Mouse (Mus musculus) neural tube, embryonic 15.5 days (tissue): Measurements from ENCODE around the gene Ndufb8. TPM values are rescaled to one million over a fixed set of nuclear protein-coding genes. Genes with fewer than 3 reads are reported as not detected.

Source experiments
- ATAC-seq: fragments of 200-750 bp; cut with Nextera tagmentation; 2 replicates; pipeline ENCODE4 v1.8.0; 2017; ENCODE audit warnings: mild to moderate bottlenecking, moderate TSS enrichment, moderate library complexity; ENCODE audit not compliant: low FRiP score
- H3K27ac ChIP-seq: fragments of 300-500 bp; sonication (generic); replicated peaks from 2 replicates; pipeline ENCODE4 v1.5.1; 2015; ENCODE audit warnings: mild to moderate bottlenecking, inconsistent platforms
- H3K27me3 ChIP-seq: fragments of 300-500 bp; sonication (generic); replicated peaks from 2 replicates; pipeline ENCODE4 v1.6.1; 2015; ENCODE audit warnings: inconsistent platforms
- H3K36me3 ChIP-seq: fragments of 300-500 bp; sonication (generic); 2 replicates; pipeline ENCODE4 v1.6.1; 2015; ENCODE audit warnings: inconsistent platforms
- H3K4me1 ChIP-seq: fragments of 300-500 bp; sonication (generic); 2 replicates; pipeline ENCODE4 v1.6.1; 2015; ENCODE audit warnings: inconsistent platforms
- H3K4me2 ChIP-seq: fragments of 300-500 bp; sonication (generic); 2 replicates; pipeline ENCODE4 v1.6.1; 2015; ENCODE audit warnings: inconsistent platforms, mild to moderate bottlenecking, moderate library complexity
- H3K4me3 ChIP-seq: fragments of 300-500 bp; sonication (generic); replicated peaks from 2 replicates; pipeline ENCODE4 v1.5.1; 2015; ENCODE audit warnings: mild to moderate bottlenecking, inconsistent platforms
- H3K9ac ChIP-seq: fragments of 300-500 bp; sonication (generic); replicated peaks from 2 replicates; pipeline ENCODE4 v1.6.1; 2015; ENCODE audit warnings: mild to moderate bottlenecking, inconsistent platforms
- H3K9me3 ChIP-seq: fragments of 300-500 bp; sonication (generic); replicated peaks from 2 replicates; pipeline ENCODE4 v1.6.1; 2016; ENCODE audit warnings: inconsistent platforms
- WGBS: fragments of 180-500 bp; shearing (Covaris S2); methylation state at CpG from one replicate; pipeline ENCODE4 v1.1.7; 2015; ENCODE audit warnings: mixed read lengths; 5-methylcytosine and 5-hydroxymethylcytosine counted together
- polyA plus RNA-seq: library from polyadenylated mRNA; unstranded; fragments of >200 nt; fragmentation: Nextera tagmentation; extraction: Ambion mirVana; gene quantifications from 2 replicates; pipeline ENCODE4 v1.2.1, GENCODE M21; 2015

Gene Ndufb8
- polyA plus RNA-seq, 1 experiment from 2014 or later, result 813 TPM

DNA sequence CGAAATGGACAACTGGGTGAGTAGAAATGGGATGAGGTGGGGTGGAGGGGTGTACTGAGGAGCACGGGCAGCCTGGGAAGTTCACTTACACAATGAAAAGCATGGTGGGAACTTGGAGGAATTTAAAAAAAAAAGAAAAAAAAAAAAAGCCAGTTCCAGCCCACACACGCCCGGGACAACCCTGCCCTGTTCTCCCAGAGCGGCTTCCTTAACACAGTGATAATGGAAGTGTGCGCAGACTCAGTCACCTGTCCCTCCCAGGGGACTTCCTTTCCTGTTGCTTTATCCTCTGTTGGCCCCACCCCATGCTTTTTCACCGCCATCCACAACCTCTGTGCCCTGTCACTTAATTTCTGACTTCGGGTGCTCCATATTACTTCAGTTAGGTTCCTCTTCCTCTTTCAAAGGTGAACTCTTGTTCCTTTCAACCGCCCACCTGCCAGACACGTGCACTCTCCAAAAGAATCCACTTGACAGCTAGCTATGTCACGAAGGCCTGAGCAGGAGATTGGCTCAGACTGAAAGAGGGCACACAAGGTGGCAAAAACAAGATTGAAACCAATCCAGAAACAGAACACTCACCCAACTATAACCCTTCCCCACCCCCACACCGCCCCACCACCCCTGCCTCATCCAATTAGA, 44.6 kb downstream of the Ndufb8 start:
- Histone ChIP-seq H3K4me1 (peaks cover 42% of the 10 kb centered on the region), H3K27me3 (peaks cover 71% of the 10 kb centered on the region), H3K27ac (no peak overlapping the region), H3K9ac (peak overlapping the region; percentile 48; the same call in 1 of the 2 replicates), H3K4me2 (peak overlapping the region; percentile 100), H3K36me3 (no peaks in the 10 kb centered on the region), H3K4me3 (peak overlapping the region; percentile 54), H3K9me3 (no peaks in the 10 kb centered on the region)
- ATAC-seq, result no peak
- 3% methylated on average over 12 of the region's 12 CpGs for WGBS

DNA sequence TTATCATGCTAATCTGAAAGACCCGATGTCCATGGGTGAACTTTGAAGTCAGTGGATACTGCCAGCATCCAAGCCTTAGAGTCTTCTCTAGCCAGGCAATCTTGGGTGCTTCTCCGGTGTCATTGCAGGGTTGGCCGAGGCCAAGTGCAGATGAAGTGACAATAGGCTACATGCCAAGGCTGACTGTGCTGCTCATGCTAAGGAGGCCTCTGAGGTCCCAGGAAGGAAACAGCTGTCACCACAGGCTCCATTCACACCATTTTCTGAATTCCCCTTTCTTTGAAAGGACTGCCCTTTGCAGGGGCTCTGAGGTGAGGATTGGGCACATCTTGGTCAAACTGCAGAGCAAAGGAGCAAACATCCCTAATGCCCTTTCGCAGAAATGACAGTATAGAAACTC, 52.5 kb downstream of the Ndufb8 start:
- H3K27ac ChIP-seq, result no peak overlapping the region
- no peak overlapping the region for H3K4me2 ChIP-seq
- 81% methylated on average over 4 of the region's 4 CpGs for WGBS
- H3K27me3 ChIP-seq, result peaks cover 24% of the 10 kb centered on the region; the same call in 1 of the 2 replicates
- H3K9ac ChIP-seq, result no peak overlapping the region
- ATAC-seq, result no peak
- no peak overlapping the region for H3K4me3 ChIP-seq
- H3K9me3 ChIP-seq, result no peaks in the 10 kb centered on the region
- H3K36me3 ChIP-seq, result no peaks in the 10 kb centered on the region
- no peaks in the 10 kb centered on the region for H3K4me1 ChIP-seq

DNA sequence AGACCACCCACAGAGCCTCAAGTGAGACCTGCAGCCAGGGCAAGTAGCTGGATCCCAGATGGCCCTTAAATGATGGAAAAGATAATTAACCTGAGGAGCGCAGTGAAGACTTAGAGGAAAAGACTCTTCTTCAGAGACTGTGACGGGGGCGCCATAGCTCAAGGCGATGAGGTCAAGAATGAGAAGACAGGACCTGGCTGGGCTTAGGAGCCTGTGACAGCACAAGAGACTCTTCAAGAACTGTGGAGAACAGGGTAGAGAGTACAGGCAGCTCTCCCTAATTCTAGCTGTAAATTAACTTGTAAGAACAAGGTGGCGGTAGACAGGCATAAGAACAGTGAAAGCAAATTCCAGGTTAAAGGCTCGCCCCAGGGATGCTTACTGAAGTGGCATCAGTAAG, 53.3 kb downstream of the Ndufb8 start:
- Histone ChIP-seq H3K9ac (no peak overlapping the region), H3K9me3 (no peaks in the 10 kb centered on the region), H3K27ac (no peak overlapping the region), H3K27me3 (peaks cover 24% of the 10 kb centered on the region; the same call in 1 of the 2 replicates), H3K4me1 (no peaks in the 10 kb centered on the region), H3K4me2 (no peak overlapping the region), H3K4me3 (no peak overlapping the region), H3K36me3 (no peaks in the 10 kb centered on the region)
- no peak for ATAC-seq
- 85% methylated on average over 6 of the region's 6 CpGs for WGBS

DNA sequence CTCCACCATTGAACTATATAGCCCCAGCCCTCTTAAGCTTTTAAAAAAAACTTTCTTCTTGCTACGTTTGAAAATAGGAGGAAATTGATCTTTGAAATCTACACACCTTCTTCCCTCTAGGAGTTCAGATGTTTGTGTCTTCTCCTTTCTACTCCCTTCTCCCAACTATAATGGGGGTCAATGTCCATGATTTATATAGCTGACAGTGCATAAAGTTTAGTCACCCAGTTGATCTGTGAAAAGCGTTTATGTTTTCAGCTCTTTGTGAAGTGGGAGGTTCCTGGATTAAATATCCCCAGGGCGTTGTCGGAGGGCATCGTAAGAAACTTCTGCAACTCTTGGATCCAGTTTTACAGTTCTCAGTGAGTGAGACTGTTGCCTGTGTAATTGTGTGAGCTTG, 55.0 kb downstream of the Ndufb8 start:
- Histone ChIP-seq H3K27me3 (peaks cover 18% of the 10 kb centered on the region; the same call in 1 of the 2 replicates), H3K4me1 (no peaks in the 10 kb centered on the region), H3K36me3 (no peaks in the 10 kb centered on the region), H3K9me3 (no peaks in the 10 kb centered on the region), H3K4me2 (no peak overlapping the region), H3K9ac (no peak overlapping the region), H3K4me3 (no peak overlapping the region), H3K27ac (no peak overlapping the region)
- no peak for ATAC-seq
- 30% methylated on average over 5 of the region's 5 CpGs for WGBS

DNA sequence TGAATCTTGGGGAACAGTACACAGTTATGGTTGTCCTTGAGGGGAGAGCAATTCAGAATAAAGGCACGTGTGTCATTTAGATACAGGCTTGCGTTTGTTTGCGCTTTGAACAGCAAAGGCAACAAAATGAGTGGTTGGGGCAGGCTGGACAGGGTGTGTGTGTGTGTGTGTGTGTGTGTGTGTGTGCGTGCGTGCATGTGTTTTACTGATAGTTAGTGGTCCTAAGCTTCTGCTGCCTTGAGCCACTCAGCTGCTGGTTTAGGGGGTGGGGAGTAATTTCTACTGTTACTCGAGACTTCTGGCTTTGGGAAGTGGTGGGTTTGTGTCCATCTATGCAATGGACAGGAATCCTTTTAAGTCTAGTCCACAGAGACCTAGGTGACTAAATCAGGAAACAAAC, 56.3 kb downstream of the Ndufb8 start:
- no peak for ATAC-seq
- 58% methylated on average over 6 of the region's 6 CpGs for WGBS

More for the DNA sequence above, 56.3 kb downstream of the Ndufb8 start:
- Histone ChIP-seq H3K4me2 (no peak overlapping the region), H3K4me3 (no peak overlapping the region), H3K27me3 (peaks cover 13% of the 10 kb centered on the region), H3K9me3 (no peaks in the 10 kb centered on the region), H3K27ac (no peak overlapping the region), H3K4me1 (no peaks in the 10 kb centered on the region), H3K9ac (no peak overlapping the region), H3K36me3 (no peaks in the 10 kb centered on the region)

Other genes starting within 250 kb of the Ndufb8 start
- 0.09 and 0.15 TPM in 2 replicates for gene Scd4, start 222.3 kb downstream of the Ndufb8 start, polyA plus RNA-seq
- gene Scd1, start 147.6 kb downstream of the Ndufb8 start, polyA plus RNA-seq, result 7.5 and 8.5 TPM in 2 replicates
- 0.05 and 0.14 TPM in 2 replicates for gene Wnt8b, start 62.0 kb downstream of the Ndufb8 start, polyA plus RNA-seq
- 0.41 and 0.69 TPM in 2 replicates for gene Sec31b, start 9.6 kb downstream of the Ndufb8 start, polyA plus RNA-seq
- gene Gm20538, start 2.6 kb downstream of the Ndufb8 start, polyA plus RNA-seq, result not detected in 2 replicates
- 25.0 TPM in 2 replicates for gene Hif1an, start 7.4 kb upstream of the Ndufb8 start, polyA plus RNA-seq
- gene Pax2, start 200.6 kb upstream of the Ndufb8 start, polyA plus RNA-seq, result 16.5 and 20.5 TPM in 2 replicates